Mouse (Mus musculus): ENCODE results near the gene Ndrg3. TPM values are rescaled to one million over a fixed set of nuclear protein-coding genes. Genes with fewer than 3 reads are reported as not detected.
"Not testable (repeated sequence)": the region's sequence is repeated elsewhere in the genome, so short reads cannot be mapped to it uniquely, and the experiment has no call there.

Ndrg3 gene
- polyA plus RNA-seq, 1 experiment = 41.7 TPM

DNA sequence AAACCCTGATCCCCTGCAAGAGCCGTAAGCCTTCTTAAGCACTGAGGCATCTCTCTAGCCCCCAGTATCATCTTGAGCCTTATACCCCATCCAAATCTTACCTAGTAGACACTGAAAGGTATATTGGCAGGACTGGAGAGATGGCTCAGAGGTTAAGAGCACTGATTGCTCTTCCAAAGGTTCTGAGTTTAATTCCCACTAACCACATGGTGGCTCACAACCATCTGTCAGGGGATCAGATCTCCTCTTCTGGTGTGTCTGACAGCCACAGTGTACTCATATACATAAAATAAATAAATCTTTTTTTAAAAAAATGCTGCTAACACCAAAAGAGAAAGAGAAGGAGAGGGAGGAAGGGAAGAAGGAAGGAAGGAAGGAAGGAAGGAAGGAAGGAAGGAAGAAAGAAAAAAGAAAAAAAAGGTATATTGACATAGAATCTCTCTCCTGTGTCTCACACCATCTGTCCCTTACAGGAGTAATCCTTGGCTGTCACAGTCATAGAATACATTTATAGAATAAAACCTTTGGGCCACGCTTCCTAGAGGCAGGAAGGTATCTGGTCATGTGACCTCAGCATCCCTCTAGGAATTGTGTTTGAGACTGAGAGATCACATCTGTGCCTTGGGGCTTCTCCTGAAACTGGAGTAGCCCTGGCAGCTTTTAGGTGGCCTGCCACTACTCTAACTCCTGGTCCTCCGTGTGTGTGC lies 75.3 kb downstream of the Ndrg3 start:
- Histone ChIP-seq H3K4me1 (ENCODE audit: control insufficient read depth, insufficient read depth, low read length) (no peaks in the 10 kb centered on the region), H3K4me3 (replicated peaks; ENCODE audit: extremely low read depth, low read depth, low read length) (no peak overlapping the region)
- 85% methylated on average over 3 of the region's 3 CpGs for WGBS
- DNase-seq = no peak
- TF ChIP-seq POLR2A (IDR thresholded peaks at IDR 0.05; ENCODE audit: borderline replicate concordance, extremely low read depth, low read depth, low read length) = no peak
- TF ChIP-seq CTCF (IDR thresholded peaks at IDR 0.05; ENCODE audit: insufficient read depth, low read length) = no peak

DNA sequence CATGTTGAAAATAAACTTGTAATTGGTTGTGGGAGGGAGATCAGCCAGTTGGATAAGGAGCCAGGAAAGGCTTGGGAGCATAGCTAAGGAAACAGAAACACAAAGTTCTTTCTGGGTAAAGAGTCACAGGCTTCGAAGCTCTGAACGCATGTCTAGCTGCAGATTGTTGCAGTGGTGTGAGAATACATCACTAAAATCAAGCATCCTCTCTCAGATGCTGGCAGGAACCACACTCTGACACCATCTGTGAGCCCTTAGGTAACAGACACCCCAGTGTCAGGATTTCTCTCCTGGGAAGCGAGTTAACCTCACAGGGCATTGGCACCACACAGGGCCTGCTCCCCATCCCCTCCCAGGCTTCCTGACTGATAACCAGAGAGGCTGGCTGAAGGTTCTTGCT lies 76.3 kb downstream of the Ndrg3 start:
- TF ChIP-seq POLR2A (IDR thresholded peaks at IDR 0.05; ENCODE audit: borderline replicate concordance, extremely low read depth, low read depth, low read length) (no peak), CTCF (IDR thresholded peaks at IDR 0.05; ENCODE audit: insufficient read depth, low read length) (no peak)
- WGBS = 88% methylated on average over 3 of the region's 3 CpGs
- H3K4me1 ChIP-seq (ENCODE audit: control insufficient read depth, insufficient read depth, low read length) = no peaks in the 10 kb centered on the region

DNA sequence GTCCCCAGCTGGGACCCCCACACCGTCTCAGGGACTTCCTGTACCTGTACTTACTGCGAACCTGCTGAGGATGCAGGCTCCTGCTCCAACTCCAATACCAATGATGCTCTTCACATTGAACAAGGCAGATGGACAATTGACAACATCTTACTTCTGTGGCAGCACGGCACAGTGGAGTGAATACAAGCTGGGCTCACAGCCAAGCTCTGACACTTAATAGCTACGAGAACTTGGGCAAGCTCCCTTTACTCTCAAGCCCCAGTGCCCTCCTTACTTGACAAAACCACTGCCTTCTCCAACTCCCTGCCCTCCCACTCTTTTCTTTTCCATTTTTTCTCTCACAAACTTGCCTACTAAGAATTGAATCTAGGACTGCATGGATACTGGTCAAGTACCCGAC lies 78.7 kb downstream of the Ndrg3 start:
- H3K4me1 ChIP-seq (ENCODE audit: control insufficient read depth, insufficient read depth, low read length) = no peaks in the 10 kb centered on the region
- no peak for DNase-seq
- no peak for TF ChIP-seq CTCF (IDR thresholded peaks at IDR 0.05; ENCODE audit: insufficient read depth, low read length)
- TF ChIP-seq POLR2A (IDR thresholded peaks at IDR 0.05; ENCODE audit: borderline replicate concordance, extremely low read depth, low read depth, low read length) = no peak
- 46% methylated on average over 5 of the region's 5 CpGs for WGBS
- H3K4me3 ChIP-seq (replicated peaks; ENCODE audit: extremely low read depth, low read depth, low read length) = no peak overlapping the region

More for the DNA sequence above, 76.3 kb downstream of the Ndrg3 start:
- no peak overlapping the region for H3K4me3 ChIP-seq (replicated peaks; ENCODE audit: extremely low read depth, low read depth, low read length)
- DNase-seq = no peak

DNA sequence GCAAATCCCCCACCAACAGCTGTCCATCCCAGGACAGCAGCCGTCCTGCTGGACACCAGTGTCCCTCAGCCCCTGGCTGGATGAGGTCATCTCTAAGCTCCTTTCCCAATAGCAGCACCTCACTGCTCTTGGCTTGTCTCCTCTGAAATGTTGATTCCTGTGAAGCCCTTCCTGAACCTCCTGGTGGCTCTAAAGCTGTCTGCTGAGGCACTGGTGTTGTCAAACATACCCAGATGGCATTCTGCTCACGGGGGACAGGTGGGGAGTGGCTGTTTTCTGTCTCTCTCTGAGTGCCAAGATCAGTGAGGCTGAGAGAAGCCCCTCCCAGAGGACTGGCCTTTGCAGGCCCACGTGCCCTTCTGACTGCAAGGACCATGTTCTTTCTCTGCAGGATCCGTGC lies 85.9 kb downstream of the Ndrg3 start:
- not testable (repeated sequence) for DNase-seq; H3K4me1 ChIP-seq (ENCODE audit: control insufficient read depth, insufficient read depth, low read length); H3K4me3 ChIP-seq (replicated peaks; ENCODE audit: extremely low read depth, low read depth, low read length)
- WGBS = 60% methylated on average over 4 of the region's 4 CpGs

DNA sequence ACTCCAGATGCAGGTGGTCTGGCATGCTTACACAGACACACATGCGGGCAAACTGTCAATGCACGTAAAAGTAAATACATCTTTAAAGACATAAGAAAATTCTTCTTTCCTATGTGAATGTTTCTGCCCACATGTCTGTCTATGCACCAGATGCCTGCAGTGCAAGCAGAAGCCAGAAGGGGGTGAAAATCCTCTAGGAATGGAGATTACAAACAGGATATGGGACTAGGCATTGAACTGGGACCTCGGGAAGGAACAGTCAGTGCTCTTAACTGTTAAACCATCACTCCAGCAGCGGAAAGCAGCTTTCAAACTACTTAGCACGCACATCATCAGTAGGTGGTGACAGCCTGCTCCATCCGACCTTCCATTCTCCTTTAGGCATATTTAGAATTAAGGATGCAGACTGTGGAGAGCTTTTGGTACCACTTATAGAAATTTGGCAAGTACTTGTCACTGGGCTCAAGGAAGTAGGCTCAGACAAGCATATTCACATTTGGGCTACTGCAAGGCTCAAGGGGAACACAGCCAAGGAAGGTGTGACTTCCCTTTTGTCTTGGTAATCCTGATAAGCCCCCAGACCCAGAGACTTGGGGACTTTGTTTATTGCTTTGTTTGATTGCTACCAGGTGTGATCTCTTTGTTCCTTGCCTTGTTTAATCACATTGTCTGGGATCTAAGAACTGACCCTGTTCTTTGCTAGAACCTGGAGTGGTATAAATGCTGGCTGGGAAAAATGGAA lies 86.7 kb downstream of the Ndrg3 start:
- Histone ChIP-seq H3K4me1 (ENCODE audit: control insufficient read depth, insufficient read depth, low read length) (no peaks in the 10 kb centered on the region), H3K4me3 (replicated peaks; ENCODE audit: extremely low read depth, low read depth, low read length) (no peak overlapping the region)
- 33% methylated on average over 6 of the region's 6 CpGs for WGBS
- TF ChIP-seq CTCF (IDR thresholded peaks at IDR 0.05; ENCODE audit: insufficient read depth, low read length) (peak; percentile 52), POLR2A (IDR thresholded peaks at IDR 0.05; ENCODE audit: borderline replicate concordance, extremely low read depth, low read depth, low read length) (no peak)
- peak; percentile 53 for DNase-seq

DNA sequence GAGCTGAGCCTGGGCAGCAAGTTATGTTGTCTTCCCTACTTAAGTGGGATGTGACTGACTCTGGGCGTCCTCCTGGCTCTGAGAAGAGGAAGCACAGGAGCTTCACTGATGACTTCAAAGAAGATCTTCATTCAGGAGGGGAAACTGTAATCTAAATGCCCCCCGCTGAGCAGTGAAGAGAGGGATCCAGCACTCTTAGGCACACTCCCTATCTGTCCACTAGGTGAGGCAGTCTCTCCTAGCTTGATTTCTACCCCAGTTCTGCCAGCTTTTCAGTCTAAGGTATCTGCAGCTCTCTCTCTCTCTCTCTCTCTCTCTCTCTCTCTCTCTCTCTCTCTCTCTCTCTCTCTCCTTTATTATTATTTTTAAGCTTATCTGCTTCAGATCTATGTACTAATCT lies 88.5 kb downstream of the Ndrg3 start:
- WGBS = 43% methylated on average over 2 of the region's 2 CpGs
- Histone ChIP-seq H3K4me3 (replicated peaks; ENCODE audit: extremely low read depth, low read depth, low read length) (no peak overlapping the region), H3K4me1 (ENCODE audit: control insufficient read depth, insufficient read depth, low read length) (no peaks in the 10 kb centered on the region)
- DNase-seq = no peak
- no peak for TF ChIP-seq CTCF (IDR thresholded peaks at IDR 0.05; ENCODE audit: insufficient read depth, low read length)
- no peak for TF ChIP-seq POLR2A (IDR thresholded peaks at IDR 0.05; ENCODE audit: borderline replicate concordance, extremely low read depth, low read depth, low read length)

DNA sequence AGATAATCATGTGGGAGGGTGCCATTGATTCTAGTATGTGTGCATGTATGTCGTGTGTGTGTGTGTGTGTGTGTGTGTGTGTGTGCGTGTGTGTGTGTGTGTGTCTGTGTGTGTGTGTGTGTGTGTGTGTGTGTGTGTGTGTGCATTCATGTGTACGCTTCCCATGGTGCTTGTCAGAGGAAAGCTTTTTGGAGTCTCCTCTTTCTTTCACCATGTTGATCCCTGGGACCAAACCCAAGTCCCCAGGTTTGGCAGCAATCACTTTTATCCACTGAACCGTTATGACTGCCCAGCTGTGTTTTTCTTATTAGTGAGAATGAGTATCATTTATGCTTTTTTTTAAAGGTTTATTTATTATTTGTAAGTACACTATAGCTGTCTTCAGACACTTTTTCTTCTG lies 89.4 kb downstream of the Ndrg3 start:
- not testable (repeated sequence) for H3K4me3 ChIP-seq (replicated peaks; ENCODE audit: extremely low read depth, low read depth, low read length); H3K4me1 ChIP-seq (ENCODE audit: control insufficient read depth, insufficient read depth, low read length); DNase-seq
- WGBS = 73% methylated on average over 4 of the region's 4 CpGs

DNA sequence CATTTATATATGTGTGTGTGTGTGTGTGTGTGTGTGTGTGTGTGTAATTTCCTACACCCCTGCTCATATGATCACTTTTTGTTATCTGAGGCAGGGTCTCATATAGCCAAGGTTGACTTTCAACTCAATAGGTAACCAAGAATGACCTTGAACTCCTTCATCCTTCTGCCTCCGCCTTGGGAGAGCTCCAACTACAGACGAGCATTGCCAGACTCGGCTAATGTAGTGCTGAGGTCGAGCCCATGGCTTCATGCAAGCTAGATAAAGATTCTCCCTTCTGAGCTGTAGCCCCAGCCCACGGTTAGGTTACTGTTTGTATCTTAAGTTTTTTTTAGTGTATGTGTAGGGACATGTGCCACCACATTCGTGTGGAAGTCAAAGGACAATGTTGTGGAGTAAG lies 90.0 kb downstream of the Ndrg3 start:
- Histone ChIP-seq H3K4me3 (replicated peaks; ENCODE audit: extremely low read depth, low read depth, low read length) (no peak overlapping the region), H3K4me1 (ENCODE audit: control insufficient read depth, insufficient read depth, low read length) (0 out of 2 replicates have a peak, but pooled peaks cover 2% of the 10 kb centered on the region)
- 63% methylated on average over 6 of the region's 6 CpGs for WGBS
- no peak for DNase-seq
- TF ChIP-seq POLR2A (IDR thresholded peaks at IDR 0.05; ENCODE audit: borderline replicate concordance, extremely low read depth, low read depth, low read length) (no peak), CTCF (IDR thresholded peaks at IDR 0.05; ENCODE audit: insufficient read depth, low read length) (no peak)

DNA sequence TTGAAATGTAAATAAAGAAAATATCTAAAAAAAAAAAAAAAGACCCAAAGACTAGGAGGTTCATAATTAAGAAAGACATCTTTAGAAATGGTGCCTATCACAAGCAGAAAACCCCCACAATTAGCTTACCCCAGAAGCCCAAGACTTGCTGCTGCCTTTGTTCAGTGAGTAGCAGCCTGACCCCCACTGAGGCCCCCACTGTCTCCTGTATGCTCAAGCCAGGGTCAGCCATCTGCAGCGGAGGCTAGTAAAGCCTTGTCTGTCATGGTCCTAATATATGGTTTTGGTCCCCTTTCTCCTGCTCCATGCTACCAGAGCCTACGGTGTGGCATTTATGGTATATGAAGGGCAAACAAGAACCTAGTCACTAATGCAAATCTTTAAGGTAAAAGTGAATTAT lies 90.5 kb downstream of the Ndrg3 start:
- TF ChIP-seq CTCF (IDR thresholded peaks at IDR 0.05; ENCODE audit: insufficient read depth, low read length) (no peak), POLR2A (IDR thresholded peaks at IDR 0.05; ENCODE audit: borderline replicate concordance, extremely low read depth, low read depth, low read length) (no peak)
- DNase-seq = no peak
- WGBS = 88% methylated on average over 2 of the region's 2 CpGs
- H3K4me1 ChIP-seq (ENCODE audit: control insufficient read depth, insufficient read depth, low read length) = 0 out of 2 replicates have a peak, but pooled peaks cover 2% of the 10 kb centered on the region
- H3K4me3 ChIP-seq (replicated peaks; ENCODE audit: extremely low read depth, low read depth, low read length) = no peak overlapping the region

DNA sequence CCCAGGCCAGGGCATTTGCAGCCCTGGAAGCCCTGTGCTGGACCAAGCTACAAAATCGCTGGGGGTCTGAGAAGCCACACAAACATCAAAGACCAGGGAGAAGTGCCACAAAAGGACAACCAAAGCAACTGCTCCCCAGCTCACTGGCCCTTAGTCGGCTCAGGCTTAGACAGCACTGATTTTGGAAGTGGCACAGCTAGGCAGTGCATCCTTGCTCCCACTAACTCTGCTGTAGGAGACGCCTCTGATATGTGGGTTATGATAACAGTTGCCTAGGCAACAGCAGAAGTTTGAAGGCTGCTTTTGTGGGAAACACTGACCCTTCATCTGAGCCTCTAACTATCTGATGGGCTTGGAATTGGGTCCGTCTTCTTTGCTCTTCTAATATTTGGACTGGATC lies 92.7 kb downstream of the Ndrg3 start:
- Histone ChIP-seq H3K4me1 (ENCODE audit: control insufficient read depth, insufficient read depth, low read length) (0 out of 2 replicates have a peak, but pooled peaks cover 2% of the 10 kb centered on the region), H3K4me3 (replicated peaks; ENCODE audit: extremely low read depth, low read depth, low read length) (no peak overlapping the region)
- no peak for TF ChIP-seq CTCF (IDR thresholded peaks at IDR 0.05; ENCODE audit: insufficient read depth, low read length)
- TF ChIP-seq POLR2A (IDR thresholded peaks at IDR 0.05; ENCODE audit: borderline replicate concordance, extremely low read depth, low read depth, low read length) = no peak
- 77% methylated on average over 4 of the region's 4 CpGs for WGBS
- DNase-seq = no peak

All from lung, adult 2 months (tissue).